ENCODE assay signal across 9 mouse cellular contexts in genomic region chr19:55825001-55825827, GRCm38 (mm10).
A peak's percentile ranks its signal among the peaks of the same experiment; 100 is the strongest.
DNase-seq lines count a peak whose midpoint lies in the region; ATAC-seq and TF ChIP-seq lines count a peak whose summit lies in the region.
"Had no signal": no experiment of that assay in that cellular context is flagged by ENCODE, and none has a peak within 500 bp of the region (broad histone marks: within the 10 kb centered on the region; RNA-seq: fewer than 3 reads in every experiment).

No protein-coding gene starts in this region.

- no peaks in the 10 kb centered on the region for H3K36me3 ChIP-seq in lung, embryonic 16.5 days (ENCODE audit: control insufficient read depth, insufficient read depth, low read length)
- no peaks in the 10 kb centered on the region for H3K36me3 ChIP-seq in lung, postnatal 0 days (ENCODE audit: insufficient read depth, low read length)
- peaks cover 8% of the 10 kb centered on the region for H3K36me3 ChIP-seq in heart, postnatal 0 days (replicated peaks; ENCODE audit: control insufficient read depth, insufficient read depth, low read length)
- H3K36me3 ChIP-seq in limb, embryonic 15.5 days = peaks cover 3% of the 10 kb centered on the region; the same call in 1 of the 2 replicates
- H3K36me3 ChIP-seq: liver, embryonic 13.5 days had no signal

- no peak overlapping the region for H3K4me2 ChIP-seq in lung, embryonic 16.5 days (ENCODE audit: low read depth, low read length)
- H3K4me2 ChIP-seq in lung, postnatal 0 days (replicated peaks; ENCODE audit: low read depth, low read length) = no peak overlapping the region
- H3K4me2 ChIP-seq in heart, postnatal 0 days (ENCODE audit: low read depth, low read length) = no peak overlapping the region
- no peak overlapping the region for H3K4me2 ChIP-seq in limb, embryonic 15.5 days
- H3K4me2 ChIP-seq: liver, embryonic 13.5 days had no signal

- WGBS in lung, embryonic 16.5 days = 55% methylated on average over 8 of the region's 8 CpGs
- WGBS in lung, postnatal 0 days = 63% methylated on average over 8 of the region's 8 CpGs
- 55% methylated on average over 8 of the region's 8 CpGs for WGBS in heart, postnatal 0 days
- WGBS in limb, embryonic 15.5 days = 24% methylated on average over 8 of the region's 8 CpGs

- DNase-seq in cerebellum, adult 9-10 months = peak; percentile 3
- DNase-seq in cerebellum, adult 11-12 months = no peak
- no peak for DNase-seq in lung, postnatal 0 days (ENCODE audit: low spot score)
- DNase-seq in heart, postnatal 0 days (ENCODE audit: low spot score) = no peak
- DNase-seq in neural tube, embryonic 10.5 days (ENCODE audit: extremely low spot score, low spot score) = no peak
- DNase-seq: liver, embryonic 13.5 days had no signal

- no peaks in the 10 kb centered on the region for H3K27me3 ChIP-seq in lung, embryonic 16.5 days (ENCODE audit: control insufficient read depth, insufficient read depth, low read depth, low read length)
- H3K27me3 ChIP-seq in lung, postnatal 0 days (replicated peaks; ENCODE audit: insufficient read depth, low read length) = 0 out of 2 replicates have a peak, but pooled peaks cover 4% of the 10 kb centered on the region
- no peaks in the 10 kb centered on the region for H3K27me3 ChIP-seq in heart, postnatal 0 days (ENCODE audit: control insufficient read depth, insufficient read depth, low read length)
- no peaks in the 10 kb centered on the region for H3K27me3 ChIP-seq in limb, embryonic 15.5 days

- no peak overlapping the region for H3K9ac ChIP-seq in lung, embryonic 16.5 days (ENCODE audit: low read length)
- H3K9ac ChIP-seq in lung, postnatal 0 days (replicated peaks; ENCODE audit: low read depth) = no peak overlapping the region
- no peak overlapping the region for H3K9ac ChIP-seq in heart, postnatal 0 days (replicated peaks; ENCODE audit: low read depth, low read length)
- H3K9ac ChIP-seq in limb, embryonic 15.5 days = no peak overlapping the region
- H3K9ac ChIP-seq: liver, embryonic 13.5 days had no signal

- no peak overlapping the region for H3K4me3 ChIP-seq in lung, embryonic 16.5 days (ENCODE audit: low read length)
- H3K4me3 ChIP-seq in lung, postnatal 0 days (ENCODE audit: low read depth, low read length) = no peak overlapping the region
- no peak overlapping the region for H3K4me3 ChIP-seq in heart, postnatal 0 days (ENCODE audit: low read depth, low read length)
- no peak overlapping the region for H3K4me3 ChIP-seq in limb, embryonic 15.5 days
- H3K4me3 ChIP-seq: liver, embryonic 13.5 days had no signal

- H3K9me3 ChIP-seq in lung, embryonic 16.5 days (ENCODE audit: control insufficient read depth, low read length) = no peaks in the 10 kb centered on the region
- H3K9me3 ChIP-seq in lung, postnatal 0 days (ENCODE audit: low read length) = no peaks in the 10 kb centered on the region
- H3K9me3 ChIP-seq in heart, postnatal 0 days (replicated peaks; ENCODE audit: control insufficient read depth, low read length) = no peaks in the 10 kb centered on the region
- no peaks in the 10 kb centered on the region for H3K9me3 ChIP-seq in limb, embryonic 15.5 days
- H3K9me3 ChIP-seq: liver, embryonic 13.5 days had no signal

- no peak for TF ChIP-seq EP300 in lung, postnatal 0 days (IDR thresholded peaks at IDR 0.05)
- no peak for TF ChIP-seq EP300 in heart, postnatal 0 days (IDR thresholded peaks at IDR 0.05; ENCODE audit: low read depth)

- peak; percentile 39; the same call in 1 of the 2 replicates for ATAC-seq in lung, embryonic 16.5 days (ENCODE audit: low read depth)
- ATAC-seq in lung, postnatal 0 days = no peak
- ATAC-seq in heart, postnatal 0 days (ENCODE audit: insufficient read depth, low read depth) = no peak
- no peak for ATAC-seq in limb, embryonic 15.5 days (ENCODE audit: insufficient number of reproducible peaks, low FRiP score, low TSS enrichment, low read depth)
- ATAC-seq in CD4-positive, CD25-positive, alpha-beta regulatory T cell, adult 4 months = no peak

- no peak for TF ChIP-seq CTCF in lung, postnatal 0 days (IDR thresholded peaks at IDR 0.05)
- TF ChIP-seq CTCF in heart, postnatal 0 days (IDR thresholded peaks at IDR 0.05; ENCODE audit: low read depth) = no peak

- H3K4me1 ChIP-seq in lung, embryonic 16.5 days (replicated peaks; ENCODE audit: control insufficient read depth, insufficient read depth, low read length) = peaks cover 11% of the 10 kb centered on the region
- peaks cover 8% of the 10 kb centered on the region for H3K4me1 ChIP-seq in lung, postnatal 0 days (ENCODE audit: insufficient read depth, low read depth, low read length)
- H3K4me1 ChIP-seq in heart, postnatal 0 days (ENCODE audit: control insufficient read depth, insufficient read depth) = peaks cover 23% of the 10 kb centered on the region
- H3K4me1 ChIP-seq in limb, embryonic 15.5 days = peaks cover 52% of the 10 kb centered on the region

- no peak overlapping the region for H3K27ac ChIP-seq in lung, embryonic 16.5 days (ENCODE audit: low read length)
- H3K27ac ChIP-seq in lung, postnatal 0 days (ENCODE audit: low read length) = no peak overlapping the region
- H3K27ac ChIP-seq in heart, postnatal 0 days (ENCODE audit: low read depth) = peak overlapping the region; percentile 30; the same call in 1 of the 2 replicates
- H3K27ac ChIP-seq in limb, embryonic 15.5 days = peak overlapping the region; percentile 39; the same call in 1 of the 2 replicates
- H3K27ac ChIP-seq: liver, embryonic 13.5 days had no signal

Comparison
In these comparisons a context has a peak if more than half of its experiments do, and no peak if none do; other contexts are left out.
1. H3K27ac ChIP-seq: peak in heart, postnatal 0 days (single experiment) and limb, embryonic 15.5 days (single experiment); none in lung, embryonic 16.5 days (single experiment) and lung, postnatal 0 days (single experiment).